Mouse (Mus musculus) G1E (cell line): ENCODE measurements at regions not wholly inside any gene's neighbourhood (a gene's known extent, or its start where the extent isn't known, plus 50 kb on each side); places are given as distances from the start of the nearest gene placed in this dataset.

Experiments
- ATAC-seq: 2 replicates; pipeline ENCODE4 v1.8.0; 2016; ENCODE audit warnings: mild to moderate bottlenecking; ENCODE audit not compliant: insufficient number of reproducible peaks, poor library complexity, low FRiP score, severe bottlenecking; ENCODE audit errors: extremely low read depth
- DNase-seq: peaks from one replicate; pipeline ENCODE4 v3.0.0; 2012; ENCODE audit warnings: low spot score
- H3K27me3 ChIP-seq: 2 replicates; pipeline ENCODE4 v1.6.1; 2012; ENCODE audit warnings: mild to moderate bottlenecking, low read length, inconsistent platforms; ENCODE audit not compliant: insufficient read depth
- H3K36me3 ChIP-seq: replicated peaks from 2 replicates; pipeline ENCODE3; 2012; ENCODE audit warnings: mild to moderate bottlenecking, inconsistent platforms
- H3K4me1 ChIP-seq: 2 replicates; pipeline ENCODE4 v1.6.1; 2012; ENCODE audit warnings: low read depth, low read length, inconsistent platforms, mixed read lengths; ENCODE audit not compliant: insufficient read depth
- H3K4me3 ChIP-seq: 2 replicates; pipeline ENCODE4 v1.5.1; 2012; ENCODE audit warnings: low read depth, mild to moderate bottlenecking, inconsistent platforms, low read length, moderate library complexity, mixed read lengths
- H3K9me3 ChIP-seq: replicated peaks from 2 replicates; pipeline ENCODE4 v1.6.1; 2012; ENCODE audit warnings: inconsistent platforms
- CTCF ChIP-seq: IDR thresholded peaks from 2 replicates; pipeline ENCODE4 v1.5.1; 2012; ENCODE audit warnings: low read depth, low read length, inconsistent platforms, mixed read lengths
- GATA1 ChIP-seq: IDR thresholded peaks from 2 replicates; pipeline ENCODE4 v1.6.1; 2012; ENCODE audit warnings: borderline replicate concordance, low read length, inconsistent platforms, mixed read lengths
- GATA2 ChIP-seq: IDR thresholded peaks from 2 replicates; pipeline ENCODE4 v1.6.1; 2012; ENCODE audit warnings: low read depth, low read length, inconsistent platforms, borderline replicate concordance
- POLR2AphosphoS5 ChIP-seq: IDR thresholded peaks from 2 replicates; pipeline ENCODE4 v1.6.1; 2012; ENCODE audit warnings: low read depth, low read length, inconsistent platforms; ENCODE audit not compliant: insufficient replicate concordance
- TAL1 ChIP-seq: conservative IDR thresholded peaks from 2 replicates; pipeline ENCODE4 v1.6.1; 2012; ENCODE audit warnings: low read depth, low read length, inconsistent platforms, mixed read lengths

GRCm38 (mm10) chr15:62986147-62986546, 858.8 kb downstream of the Gsdmc2 start:
- no peaks in the 10 kb centered on the region for H3K27me3 ChIP-seq
- DNase-seq (no peak), ATAC-seq (no peak)
- H3K4me3 ChIP-seq, result no peak overlapping the region
- H3K9me3 ChIP-seq, result no peaks in the 10 kb centered on the region
- no peaks in the 10 kb centered on the region for H3K36me3 ChIP-seq
- no peak for TF ChIP-seq CTCF
- no peak for TF ChIP-seq TAL1
- TF ChIP-seq GATA1, result no peak
- TF ChIP-seq GATA2, result no peak
- TF ChIP-seq POLR2AphosphoS5, result no peak
- no peaks in the 10 kb centered on the region for H3K4me1 ChIP-seq

- Histone ChIP-seq H3K4me1 (no peaks in the 10 kb centered on the region), H3K9me3 (no peaks in the 10 kb centered on the region), H3K36me3 (no peaks in the 10 kb centered on the region), H3K4me3 (no peak overlapping the region), H3K27me3 (0 out of 2 replicates have a peak, but pooled peaks cover 3% of the 10 kb centered on the region)
- ATAC-seq (no peak), DNase-seq (no peak)
- no peak for TF ChIP-seq CTCF
- TF ChIP-seq GATA2, result no peak
These were observed 874.4 kb downstream of the Gsdmc2 start for GRCm38 (mm10) chr15:62970566-62970965.

GRCm38 (mm10) chr15:62962681-62963080, 882.3 kb downstream of the Gsdmc2 start:
- no peak for ATAC-seq

GRCm38 (mm10) chr15:62960623-62961022, 884.4 kb downstream of the Gsdmc2 start:
- Histone ChIP-seq H3K27me3 (no peaks in the 10 kb centered on the region), H3K36me3 (no peaks in the 10 kb centered on the region), H3K4me3 (no peak overlapping the region), H3K4me1 (no peaks in the 10 kb centered on the region), H3K9me3 (no peaks in the 10 kb centered on the region)
- no peak for DNase-seq
- TF ChIP-seq GATA2, result no peak
- no peak for TF ChIP-seq POLR2AphosphoS5
- TF ChIP-seq GATA1, result no peak
- TF ChIP-seq TAL1, result no peak
- TF ChIP-seq CTCF, result no peak
- no peak for ATAC-seq

More at GRCm38 (mm10) chr15:62962681-62963080, 882.3 kb downstream of the Gsdmc2 start:
- no peak for DNase-seq
- no peaks in the 10 kb centered on the region for H3K4me1 ChIP-seq
- no peaks in the 10 kb centered on the region for H3K9me3 ChIP-seq
- no peak overlapping the region for H3K4me3 ChIP-seq
- H3K36me3 ChIP-seq, result no peaks in the 10 kb centered on the region
- TF ChIP-seq POLR2AphosphoS5 (no peak), TAL1 (no peak), GATA2 (no peak), CTCF (no peak), GATA1 (no peak)
- H3K27me3 ChIP-seq, result no peaks in the 10 kb centered on the region

GRCm38 (mm10) chr15:62958506-62959330, 886.3 kb downstream of the Gsdmc2 start:
- ATAC-seq (no peak), DNase-seq (no peak)

GRCm38 (mm10) chr15:62954889-62955288, 890.1 kb downstream of the Gsdmc2 start:
- no peaks in the 10 kb centered on the region for H3K27me3 ChIP-seq
- H3K9me3 ChIP-seq, result no peaks in the 10 kb centered on the region
- H3K4me1 ChIP-seq, result no peaks in the 10 kb centered on the region
- ATAC-seq, result no peak
- no peak overlapping the region for H3K4me3 ChIP-seq
- TF ChIP-seq POLR2AphosphoS5, result no peak
- TF ChIP-seq TAL1, result no peak
- TF ChIP-seq CTCF, result no peak
- no peak for TF ChIP-seq GATA1
- no peak for TF ChIP-seq GATA2
- no peak for DNase-seq
- H3K36me3 ChIP-seq, result no peaks in the 10 kb centered on the region

More at GRCm38 (mm10) chr15:62958506-62959330, 886.3 kb downstream of the Gsdmc2 start:
- no peaks in the 10 kb centered on the region for H3K4me1 ChIP-seq
- no peaks in the 10 kb centered on the region for H3K27me3 ChIP-seq
- H3K36me3 ChIP-seq, result no peaks in the 10 kb centered on the region
- H3K9me3 ChIP-seq, result no peaks in the 10 kb centered on the region
- H3K4me3 ChIP-seq, result no peak overlapping the region
- TF ChIP-seq CTCF (no peak), GATA2 (no peak), POLR2AphosphoS5 (no peak), GATA1 (no peak), TAL1 (no peak)

GRCm38 (mm10) chr15:62954322-62954820, 890.6 kb downstream of the Gsdmc2 start:
- H3K4me1 ChIP-seq, result no peaks in the 10 kb centered on the region
- DNase-seq, result no peak
- H3K36me3 ChIP-seq, result no peaks in the 10 kb centered on the region
- no peak overlapping the region for H3K4me3 ChIP-seq
- H3K9me3 ChIP-seq, result no peaks in the 10 kb centered on the region
- no peak for ATAC-seq
- H3K27me3 ChIP-seq, result no peaks in the 10 kb centered on the region
- TF ChIP-seq TAL1, result no peak
- TF ChIP-seq CTCF, result no peak
- TF ChIP-seq POLR2AphosphoS5, result no peak
- TF ChIP-seq GATA2, result no peak
- no peak for TF ChIP-seq GATA1
